Mouse (Mus musculus) small intestine, adult 2 months (tissue): Measurements from ENCODE around the gene Cisd1. TPM values are rescaled to one million over a fixed set of nuclear protein-coding genes. Genes with fewer than 3 reads are reported as not detected.
A peak's percentile ranks its signal among the peaks of the same experiment; 100 is the strongest.

Experiments used
- H3K27ac ChIP-seq: fragments of 200-500 bp; 2 replicates; pipeline ENCODE4 v1.5.1; 2012; ENCODE audit warnings: low read depth, low read length, control low read depth, inconsistent platforms; ENCODE audit not compliant: insufficient read depth
- H3K27me3 ChIP-seq: fragments of 200-500 bp; 2 replicates; pipeline ENCODE4 v1.6.1; 2012; ENCODE audit warnings: mild to moderate bottlenecking, moderate library complexity, low read length, inconsistent platforms; ENCODE audit not compliant: control insufficient read depth, insufficient read depth
- H3K36me3 ChIP-seq: fragments of 200-500 bp; 2 replicates; pipeline ENCODE4 v1.6.1; 2012; ENCODE audit warnings: mild to moderate bottlenecking, low read length, control low read depth, inconsistent platforms; ENCODE audit not compliant: control insufficient read depth, insufficient read depth
- H3K4me1 ChIP-seq: fragments of 200-500 bp; 2 replicates; pipeline ENCODE4 v1.6.1; 2012; ENCODE audit warnings: low read length, inconsistent platforms, mixed read lengths; ENCODE audit not compliant: control insufficient read depth, insufficient read depth, insufficient read length
- H3K4me3 ChIP-seq: fragments of 200-500 bp; 2 replicates; pipeline ENCODE4 v1.5.1; 2012; ENCODE audit warnings: low read depth, mild to moderate bottlenecking, control low read depth, inconsistent platforms, low read length, moderate library complexity
- CTCF ChIP-seq: fragments of 200-500 bp; IDR thresholded peaks from 2 replicates; pipeline ENCODE4 v1.5.1; 2012; ENCODE audit warnings: low read depth, mild to moderate bottlenecking, control low read depth, inconsistent platforms, low read length, moderate library complexity, mixed read lengths; ENCODE audit not compliant: insufficient replicate concordance, insufficient read length; ENCODE audit errors: extremely low read depth
- POLR2A ChIP-seq: fragments of 200-500 bp; IDR thresholded peaks from 2 replicates; pipeline ENCODE4 v1.6.1; 2012; ENCODE audit warnings: low read depth, mild to moderate bottlenecking, control low read depth, inconsistent platforms, low read length, moderate library complexity
- WGBS: fragments of 180-500 bp; shearing (Covaris S2); methylation state at CpG from one replicate; pipeline ENCODE4 v1.1.7; 2018; 5-methylcytosine and 5-hydroxymethylcytosine counted together
- polyA plus RNA-seq: library from polyadenylated mRNA; depleted of rRNA; stranded (reverse); fragments of >200 nt; gene quantifications from 2 replicates; pipeline ENCODE4 v1.2.3, GENCODE M21; 2012

Gene Cisd1
- polyA plus RNA-seq, 1 experiment: 75.8 TPM

DNA sequence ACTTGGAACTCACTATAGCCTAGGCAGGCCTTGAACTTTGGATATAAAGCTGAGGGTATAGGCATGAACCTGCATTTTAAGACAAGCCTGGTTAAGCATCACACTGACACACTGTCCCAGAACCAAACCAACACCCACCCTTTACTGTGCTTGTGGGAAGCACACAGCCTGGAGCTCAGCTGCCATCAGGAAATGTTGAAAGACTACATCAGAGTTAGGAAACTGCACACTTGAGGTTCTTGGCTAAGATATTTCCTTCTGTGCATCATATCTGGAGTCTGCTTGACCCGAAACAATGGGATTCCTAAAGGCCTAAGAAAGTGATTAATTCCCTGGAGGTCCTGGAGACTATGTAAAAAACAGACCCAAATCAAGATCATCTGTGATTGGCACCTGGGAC is 4.5 kb upstream of the Cisd1 start:
- Histone ChIP-seq H3K36me3 (peaks cover 26% of the 10 kb centered on the region), H3K27ac (peak overlapping the region; percentile 99), H3K4me1 (peaks cover 13% of the 10 kb centered on the region), H3K4me3 (peak overlapping the region; percentile 39; the same call in 1 of the 2 replicates), H3K27me3 (no peaks in the 10 kb centered on the region)
- TF ChIP-seq POLR2A (no peak), CTCF (no peak)
- WGBS: 23% methylated on average over 1 of the region's 1 CpGs

DNA sequence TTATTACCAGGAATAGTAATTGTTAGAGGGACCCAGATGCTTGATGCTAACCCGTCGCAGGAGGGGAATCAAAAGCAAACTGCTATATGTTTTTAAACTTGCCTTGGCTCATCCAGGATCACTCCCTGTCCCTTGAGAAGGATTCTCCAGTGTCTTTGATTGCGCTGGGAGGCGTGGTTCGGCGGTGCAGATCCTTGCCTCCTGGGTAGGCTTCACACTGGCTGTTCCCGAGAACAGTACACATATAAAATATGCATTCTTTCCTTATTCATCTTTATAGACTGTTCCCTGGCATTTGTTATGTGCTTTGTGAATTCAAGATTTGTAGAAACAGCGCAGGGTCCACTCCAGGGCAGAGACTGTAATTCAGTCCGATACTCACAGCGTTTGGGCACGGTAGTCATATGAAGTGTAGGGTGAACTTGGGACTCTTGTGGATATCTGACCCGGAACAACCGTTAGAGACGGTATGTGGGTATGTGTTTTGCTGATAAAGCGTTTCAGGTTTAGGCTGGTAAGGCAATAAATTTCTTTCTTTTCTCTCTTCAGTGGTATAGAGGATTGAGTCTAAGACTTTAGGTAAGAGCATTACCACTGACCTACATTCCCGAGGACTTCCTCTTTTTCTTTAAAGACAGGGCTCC is 4.0 kb upstream of the Cisd1 start:
- Histone ChIP-seq H3K36me3 (peaks cover 26% of the 10 kb centered on the region), H3K4me3 (peak overlapping the region; percentile 77), H3K27ac (peak overlapping the region; percentile 99), H3K27me3 (no peaks in the 10 kb centered on the region), H3K4me1 (peaks cover 15% of the 10 kb centered on the region)
- WGBS: 3% methylated on average over 16 of the region's 16 CpGs
- TF ChIP-seq POLR2A: no peak

DNA sequence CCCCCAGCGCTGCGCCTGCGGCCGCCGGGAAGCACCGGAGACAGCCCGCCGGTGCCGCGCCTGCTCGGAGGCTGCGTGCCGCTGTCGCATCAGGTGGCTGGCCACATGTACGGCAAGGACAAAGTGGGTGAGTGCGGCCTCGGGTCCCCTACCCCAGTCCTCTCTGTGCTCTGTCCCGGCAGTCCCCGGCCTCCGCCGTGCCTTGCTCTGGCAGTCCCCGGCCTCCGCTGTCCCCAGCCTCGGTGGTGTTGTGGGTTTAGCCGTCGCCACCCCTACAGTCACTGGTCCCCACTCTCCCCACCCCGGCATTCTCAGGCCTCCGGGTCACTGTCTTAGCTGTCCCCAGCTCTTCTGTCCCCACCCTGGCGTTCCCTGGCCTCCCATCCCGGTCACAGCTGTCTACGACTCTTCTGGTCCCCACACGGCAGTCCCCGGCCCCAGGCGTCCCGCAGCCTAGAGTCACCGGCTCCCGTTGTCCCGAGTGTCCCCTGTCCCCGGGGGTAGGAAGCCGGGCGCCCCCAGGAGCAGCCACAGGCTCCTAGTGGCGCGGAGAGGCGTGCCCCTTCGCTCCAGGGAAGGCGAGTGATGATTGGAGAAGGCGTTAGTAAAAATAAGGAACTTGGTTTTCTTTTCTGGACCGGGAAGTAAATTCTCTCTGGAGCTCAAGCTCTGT is 3.3 kb upstream of the Cisd1 start:
- under 1% methylated on average over 48 of the region's 48 CpGs for WGBS
- no peaks in the 10 kb centered on the region for H3K27me3 ChIP-seq
- no peak for TF ChIP-seq CTCF
- TF ChIP-seq POLR2A: 0 out of 2 replicates have a peak, but pooled peaks have one; percentile 9
- H3K4me3 ChIP-seq: peak overlapping the region; percentile 77
- peaks cover 26% of the 10 kb centered on the region for H3K36me3 ChIP-seq
- peak overlapping the region; percentile 99 for H3K27ac ChIP-seq
- peaks cover 15% of the 10 kb centered on the region for H3K4me1 ChIP-seq

DNA sequence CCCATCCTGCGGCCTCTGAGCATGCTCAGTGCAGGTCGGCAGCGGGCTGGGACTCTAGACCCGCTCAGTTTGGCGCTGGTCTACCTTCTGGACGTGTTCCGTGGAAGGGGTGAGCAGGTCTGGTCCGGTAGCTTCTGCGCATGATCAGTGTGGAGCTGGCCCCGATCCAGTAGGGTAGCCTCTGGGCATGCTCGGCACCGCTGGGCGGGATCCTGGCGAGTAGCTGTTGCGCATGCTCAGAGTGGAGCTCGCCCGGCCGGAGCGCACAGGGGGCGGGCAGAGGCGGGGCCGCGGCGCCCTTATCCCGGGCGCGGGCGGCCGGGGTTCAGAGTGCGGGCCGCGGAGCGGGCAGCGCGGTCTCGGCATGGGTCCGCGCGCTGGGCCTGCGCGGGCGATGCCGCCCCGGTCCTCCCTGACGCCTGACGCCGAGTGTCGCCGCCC is 2.8 kb upstream of the Cisd1 start, which contains the start of gene Ipmk:
TSS of gene Ipmk (plus strand) at position 255 of the 441 bp plus-strand sequence.
- Histone ChIP-seq H3K27ac (peak within 1 kb of the TSS; percentile 99), H3K27me3 (no peaks in the 10 kb centered on the region), H3K36me3 (peaks cover 21% of the 10 kb centered on the region), H3K4me3 (peak within 1 kb of the TSS; percentile 77), H3K4me1 (peaks cover 15% of the 10 kb centered on the region)
- TF ChIP-seq CTCF (no peak), POLR2A (peak; percentile 96)
- under 1% methylated on average over 49 of the region's 49 CpGs for WGBS

DNA sequence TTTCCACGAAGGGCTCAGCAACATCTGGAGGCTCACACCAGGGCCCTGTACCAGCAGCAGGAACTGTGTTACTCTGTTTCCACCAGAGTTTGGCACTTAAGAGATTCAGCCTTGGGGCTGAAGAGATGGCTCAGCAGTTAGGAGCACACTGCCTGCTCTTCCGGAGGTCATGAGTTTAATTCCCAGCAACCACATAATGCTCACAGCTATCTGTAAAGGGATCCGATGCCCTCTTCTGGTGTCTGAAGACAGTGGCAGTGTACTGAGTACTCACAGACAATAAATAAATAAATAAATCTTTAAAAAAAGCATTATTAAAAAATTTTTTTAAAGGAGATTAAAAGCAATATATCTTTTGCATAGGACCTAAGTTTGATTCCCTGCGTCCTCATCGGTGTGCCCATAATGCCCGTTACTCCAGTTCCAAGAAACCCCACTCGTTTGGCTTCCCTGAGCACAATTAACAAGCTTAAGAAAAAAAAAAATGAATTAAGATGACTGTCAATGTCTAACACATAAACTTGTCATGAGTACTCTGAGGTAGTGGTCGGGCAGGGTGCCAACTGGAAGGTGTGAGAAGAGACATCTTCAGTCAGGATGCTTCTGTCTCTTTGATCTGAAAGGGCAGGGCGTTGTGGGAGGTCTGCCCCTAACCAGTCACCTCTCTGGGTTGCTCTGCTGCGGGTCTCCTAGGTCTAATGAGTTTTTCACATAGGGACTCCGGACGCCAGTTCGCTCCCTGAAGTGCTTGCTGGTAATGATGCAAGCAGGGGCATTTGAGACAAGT is 2.2 kb upstream of the Cisd1 start:
- no peak for TF ChIP-seq CTCF
- TF ChIP-seq POLR2A: no peak; the same call in 1 of the 2 replicates
- Histone ChIP-seq H3K27me3 (no peaks in the 10 kb centered on the region), H3K27ac (peak overlapping the region; percentile 83), H3K36me3 (peaks cover 19% of the 10 kb centered on the region), H3K4me1 (peaks cover 19% of the 10 kb centered on the region), H3K4me3 (peak overlapping the region; percentile 73)
- 14% methylated on average over 13 of the region's 13 CpGs for WGBS

DNA sequence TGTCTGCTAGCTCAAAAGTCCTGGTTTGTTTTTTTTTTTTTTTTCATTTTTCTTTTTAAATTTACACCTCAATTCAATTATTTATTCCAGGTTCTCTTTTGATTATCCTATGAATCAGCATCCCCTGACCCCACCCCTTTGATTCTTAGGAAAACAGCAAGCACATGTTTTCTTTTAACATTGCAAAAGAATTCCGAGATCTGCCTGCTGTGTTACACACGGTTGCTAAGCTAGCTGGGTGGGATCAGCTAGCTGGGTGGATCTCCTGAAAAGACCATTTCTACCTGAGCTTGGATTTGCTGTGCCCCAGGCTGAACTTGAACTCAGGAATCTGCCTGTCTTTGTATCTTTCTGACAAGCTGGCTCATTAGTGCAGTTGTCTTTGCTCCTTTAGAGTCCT is 1.4 kb upstream of the Cisd1 start:
- Histone ChIP-seq H3K4me1 (peaks cover 20% of the 10 kb centered on the region), H3K27ac (no peak overlapping the region), H3K27me3 (no peaks in the 10 kb centered on the region), H3K4me3 (no peak overlapping the region), H3K36me3 (peaks cover 12% of the 10 kb centered on the region)
- WGBS: 64% methylated on average over 2 of the region's 2 CpGs
- TF ChIP-seq POLR2A: no peak
- no peak for TF ChIP-seq CTCF
